Mouse (Mus musculus): Measurements from ENCODE around the gene Arsg.
A peak's percentile ranks its signal among the peaks of the same experiment; 100 is the strongest.
"Not testable (repeated sequence)": the region's sequence is repeated elsewhere in the genome, so short reads cannot be mapped to it uniquely, and the experiment has no call there.

Gene Arsg

GRCm38 (mm10) chr11:109492847-109493464 is 19.8 kb downstream of the Arsg start:
- not testable (repeated sequence) for ATAC-seq (ENCODE audit: insufficient number of reproducible peaks, low FRiP score, low TSS enrichment)

- no peak for ATAC-seq (ENCODE audit: insufficient number of reproducible peaks, low FRiP score, low TSS enrichment)
Measured at GRCm38 (mm10) chr11:109494890-109495770, 22.0 kb downstream of the Arsg start.

- no peak for ATAC-seq (ENCODE audit: insufficient number of reproducible peaks, low FRiP score, low TSS enrichment)
Measured at GRCm38 (mm10) chr11:109495771-109496474, 22.7 kb downstream of the Arsg start.

GRCm38 (mm10) chr11:109496475-109496993 is 23.4 kb downstream of the Arsg start:
- no peak for ATAC-seq (ENCODE audit: insufficient number of reproducible peaks, low FRiP score, low TSS enrichment)

- no peak for ATAC-seq (ENCODE audit: insufficient number of reproducible peaks, low FRiP score, low TSS enrichment)
Measured at GRCm38 (mm10) chr11:109496996-109497714, 24.0 kb downstream of the Arsg start.

- ATAC-seq (ENCODE audit: insufficient number of reproducible peaks, low FRiP score, low TSS enrichment): no peak
Measured at GRCm38 (mm10) chr11:109497990-109498389, 24.8 kb downstream of the Arsg start.

- no peak for ATAC-seq (ENCODE audit: insufficient number of reproducible peaks, low FRiP score, low TSS enrichment)
Measured at GRCm38 (mm10) chr11:109500206-109500605, 27.0 kb downstream of the Arsg start.

- ATAC-seq (ENCODE audit: insufficient number of reproducible peaks, low FRiP score, low TSS enrichment): peak; percentile 93
Measured at GRCm38 (mm10) chr11:109504977-109505376, 31.8 kb downstream of the Arsg start.

GRCm38 (mm10) chr11:109505823-109506222 is 32.6 kb downstream of the Arsg start:
- ATAC-seq (ENCODE audit: insufficient number of reproducible peaks, low FRiP score, low TSS enrichment): no peak

- no peak for ATAC-seq (ENCODE audit: insufficient number of reproducible peaks, low FRiP score, low TSS enrichment)
Measured at GRCm38 (mm10) chr11:109507068-109507467, 33.9 kb downstream of the Arsg start.

GRCm38 (mm10) chr11:109512995-109513675 is 40.0 kb downstream of the Arsg start:
- no peak for ATAC-seq (ENCODE audit: insufficient number of reproducible peaks, low FRiP score, low TSS enrichment)

- ATAC-seq (ENCODE audit: insufficient number of reproducible peaks, low FRiP score, low TSS enrichment): no peak
Measured at GRCm38 (mm10) chr11:109514064-109514612, 41.0 kb downstream of the Arsg start.

- ATAC-seq (ENCODE audit: insufficient number of reproducible peaks, low FRiP score, low TSS enrichment): no peak
Measured at GRCm38 (mm10) chr11:109517330-109517729, 44.2 kb downstream of the Arsg start.

GRCm38 (mm10) chr11:109517816-109518215 is 44.6 kb downstream of the Arsg start:
- no peak for ATAC-seq (ENCODE audit: insufficient number of reproducible peaks, low FRiP score, low TSS enrichment)

- no peak for ATAC-seq (ENCODE audit: insufficient number of reproducible peaks, low FRiP score, low TSS enrichment)
Measured at GRCm38 (mm10) chr11:109520958-109521357, 47.8 kb downstream of the Arsg start.

- ATAC-seq (ENCODE audit: insufficient number of reproducible peaks, low FRiP score, low TSS enrichment): no peak
Measured at GRCm38 (mm10) chr11:109524869-109525268, 51.7 kb downstream of the Arsg start.

- ATAC-seq (ENCODE audit: insufficient number of reproducible peaks, low FRiP score, low TSS enrichment): peak; percentile 70; the same call in 1 of the 2 replicates
Measured at GRCm38 (mm10) chr11:109525571-109525970, 52.4 kb downstream of the Arsg start.

GRCm38 (mm10) chr11:109530030-109530429 is 56.9 kb downstream of the Arsg start:
- ATAC-seq (ENCODE audit: insufficient number of reproducible peaks, low FRiP score, low TSS enrichment): no peak

GRCm38 (mm10) chr11:109535966-109536365 is 62.8 kb downstream of the Arsg start:
- ATAC-seq (ENCODE audit: insufficient number of reproducible peaks, low FRiP score, low TSS enrichment): peak; percentile 43; the same call in 1 of the 2 replicates

All from cerebellum, adult (tissue).